Mouse (Mus musculus): Measurements from ENCODE around the gene Mst1r. TPM values are rescaled to one million over a fixed set of nuclear protein-coding genes. Genes with fewer than 3 reads are reported as not detected.

The Mst1r gene
- not detected in 2 replicates for total RNA-seq (2014; fragmentation: Nextera tagmentation)
- total RNA-seq (2017), result 0.26 and 6.3 TPM in 2 replicates

DNA sequence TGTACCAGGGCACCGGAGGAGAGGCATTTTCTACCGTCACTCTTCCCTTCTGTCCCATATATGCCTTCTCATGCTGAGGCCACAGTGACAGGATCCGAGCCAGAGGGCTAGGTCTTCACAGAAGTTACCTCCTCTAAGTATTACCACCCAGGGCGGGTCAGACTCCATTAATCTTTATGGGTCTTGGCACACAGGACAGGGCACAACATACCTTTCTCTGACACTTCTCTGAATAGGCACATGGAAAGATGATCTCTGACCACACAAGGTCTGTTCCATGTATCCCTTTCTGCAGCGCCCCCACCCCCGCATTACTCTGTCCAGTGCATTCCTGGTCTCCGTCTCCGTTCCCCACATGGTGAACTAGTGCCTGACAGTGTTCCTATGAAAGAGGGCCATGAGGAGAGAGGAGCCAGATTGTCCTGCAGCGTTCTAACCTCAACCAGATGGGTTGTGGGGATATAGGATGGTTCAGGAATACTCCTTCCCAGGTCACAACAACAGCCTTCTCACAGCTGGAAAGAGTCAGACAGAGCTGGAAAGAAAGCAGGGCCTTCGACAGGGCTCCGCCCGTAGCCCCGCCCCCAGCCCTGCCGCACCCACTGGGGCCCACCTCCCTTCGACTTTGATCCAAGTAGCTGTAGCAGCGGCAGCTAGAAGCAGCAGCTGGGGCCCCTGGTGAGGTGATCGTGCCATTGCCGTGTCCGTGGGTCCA lies at the start of gene Mst1r:
Gene Mst1r, plus strand, starts transcription at position 622 of the 715 bp plus-strand sequence.
- ATAC-seq (replicated peaks; ENCODE audit: poor library complexity, severe bottlenecking), result peak; percentile 36

GRCm38 (mm10) chr9:107858343-107858742 lies 48.3 kb upstream of the Mst1r start:
- no peak for ATAC-seq (replicated peaks; ENCODE audit: poor library complexity, severe bottlenecking)

GRCm38 (mm10) chr9:107864493-107864892 lies 42.2 kb upstream of the Mst1r start:
- ATAC-seq (replicated peaks; ENCODE audit: poor library complexity, severe bottlenecking), result no peak

GRCm38 (mm10) chr9:107866081-107866480 lies 40.6 kb upstream of the Mst1r start:
- ATAC-seq (replicated peaks; ENCODE audit: poor library complexity, severe bottlenecking), result no peak

DNA sequence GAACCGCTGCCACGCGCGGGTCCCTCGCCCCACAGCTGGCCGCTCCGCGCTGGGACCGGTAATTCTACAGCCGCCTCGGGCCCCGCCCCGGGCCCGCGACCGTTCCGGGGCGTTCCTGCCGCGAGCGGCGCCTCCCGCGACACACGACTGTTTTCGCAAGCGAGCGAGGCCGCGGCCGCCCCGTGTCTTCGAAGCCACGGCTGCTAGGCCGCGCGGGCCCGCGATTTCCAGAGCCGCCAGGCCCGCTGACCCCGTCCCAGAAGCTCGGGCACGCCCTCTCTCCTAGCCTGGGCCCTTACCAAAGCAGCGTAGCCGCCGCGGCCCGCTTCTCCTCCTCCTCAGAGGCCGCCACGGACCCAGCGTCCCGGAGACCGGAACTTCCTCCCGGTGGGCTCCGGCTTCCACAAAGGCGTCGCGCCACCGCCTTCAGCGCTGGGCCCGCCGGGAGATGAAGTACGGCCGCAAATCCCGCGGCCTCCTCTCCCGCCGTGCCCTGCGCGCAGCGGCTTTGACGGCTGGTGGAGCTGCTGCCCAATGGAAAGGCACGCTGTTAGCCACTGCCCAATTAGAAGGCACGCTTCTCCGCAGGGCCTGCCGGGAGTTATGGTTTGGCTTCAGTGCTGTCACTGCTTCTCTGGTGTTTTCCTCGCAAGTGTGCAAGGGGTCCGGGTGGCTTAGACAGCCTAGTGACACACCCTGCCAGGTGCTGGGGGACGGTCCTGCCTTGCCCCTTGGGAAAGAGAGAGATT lies 34.1 kb upstream of the Mst1r start:
- peak; percentile 96 for ATAC-seq (replicated peaks; ENCODE audit: poor library complexity, severe bottlenecking)

GRCm38 (mm10) chr9:107873137-107873536 lies 33.5 kb upstream of the Mst1r start, which contains the start of gene Rbm6:
Gene Rbm6, minus strand, starts transcription at chr9:107873237.
- no peak for ATAC-seq (replicated peaks; ENCODE audit: poor library complexity, severe bottlenecking)

DNA sequence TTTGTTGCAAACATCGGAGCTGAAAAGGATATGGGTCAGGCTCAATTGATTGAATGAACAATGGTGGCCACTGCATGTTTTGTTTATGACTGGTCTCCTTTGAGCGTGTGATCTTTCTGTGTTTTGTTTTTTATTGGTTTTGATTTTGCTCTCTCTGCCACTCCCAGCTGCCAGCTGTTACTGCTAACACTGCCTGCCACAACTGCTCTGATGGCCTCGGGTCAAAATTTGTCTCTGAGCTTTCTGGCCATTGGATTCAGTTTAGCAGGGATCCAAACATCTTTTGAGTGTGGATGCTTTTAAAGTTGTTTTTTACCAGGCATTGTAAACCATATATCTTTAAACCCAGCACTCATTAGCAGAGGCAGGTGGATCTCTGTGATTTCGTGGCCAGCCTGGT lies 26.3 kb upstream of the Mst1r start:
- ATAC-seq (replicated peaks; ENCODE audit: poor library complexity, severe bottlenecking), result no peak

- peak; percentile 96 for ATAC-seq (replicated peaks; ENCODE audit: poor library complexity, severe bottlenecking)
These were observed 18.8 kb upstream of the Mst1r start, which contains the start of gene Mon1a for GRCm38 (mm10) chr9:107887804-107888266. Gene Mon1a, plus strand, starts transcription at chr9:107888151.

- peak; percentile 65 for ATAC-seq (replicated peaks; ENCODE audit: poor library complexity, severe bottlenecking)
These were observed 18.3 kb upstream of the Mst1r start for GRCm38 (mm10) chr9:107888267-107888850.

DNA sequence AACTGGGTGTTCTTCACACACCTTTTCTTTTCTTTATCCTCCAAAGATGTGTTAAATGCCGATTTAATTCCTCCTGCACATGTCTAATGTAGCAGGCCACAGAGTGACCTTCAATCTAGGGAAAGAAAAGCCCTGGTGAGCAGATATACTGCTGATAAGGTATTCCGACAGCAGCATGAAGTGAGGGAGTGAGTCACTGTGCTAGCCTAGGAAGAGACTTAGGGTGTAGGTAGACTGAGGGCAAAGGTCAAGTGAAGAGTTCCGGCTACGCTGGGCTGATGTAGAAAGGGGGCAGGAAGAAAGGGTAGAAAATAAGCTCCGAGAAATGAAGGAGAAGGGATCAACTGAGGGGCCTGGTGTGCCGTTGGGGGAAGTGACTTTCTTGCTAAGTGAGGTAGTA lies 16.4 kb upstream of the Mst1r start:
- no peak for ATAC-seq (replicated peaks; ENCODE audit: poor library complexity, severe bottlenecking)

- no peak for ATAC-seq (replicated peaks; ENCODE audit: poor library complexity, severe bottlenecking)
These were observed 15.7 kb upstream of the Mst1r start for GRCm38 (mm10) chr9:107891023-107891422.

DNA sequence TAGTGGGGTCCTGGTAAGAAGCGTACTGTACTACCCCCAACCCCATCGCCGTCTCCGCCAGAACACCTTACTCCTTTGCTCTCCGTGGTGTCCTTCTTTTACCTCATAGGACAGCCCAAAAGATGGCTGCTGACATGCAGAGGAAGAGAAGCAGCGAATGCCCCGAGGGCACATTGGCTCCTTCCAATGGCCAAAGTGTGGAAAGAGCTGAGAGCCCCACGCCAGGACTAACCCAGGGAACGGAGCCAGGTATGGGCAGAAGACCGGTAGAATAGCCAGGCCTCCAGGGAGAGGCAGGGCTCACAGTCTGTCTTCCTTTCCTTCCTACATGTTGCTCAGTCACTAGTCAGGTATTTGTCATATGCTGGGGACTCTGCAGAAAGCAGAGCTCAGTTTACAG lies 8.1 kb upstream of the Mst1r start:
- no peak for ATAC-seq (replicated peaks; ENCODE audit: poor library complexity, severe bottlenecking)

GRCm38 (mm10) chr9:107899855-107900254 lies 6.8 kb upstream of the Mst1r start:
- ATAC-seq (replicated peaks; ENCODE audit: poor library complexity, severe bottlenecking), result no peak

DNA sequence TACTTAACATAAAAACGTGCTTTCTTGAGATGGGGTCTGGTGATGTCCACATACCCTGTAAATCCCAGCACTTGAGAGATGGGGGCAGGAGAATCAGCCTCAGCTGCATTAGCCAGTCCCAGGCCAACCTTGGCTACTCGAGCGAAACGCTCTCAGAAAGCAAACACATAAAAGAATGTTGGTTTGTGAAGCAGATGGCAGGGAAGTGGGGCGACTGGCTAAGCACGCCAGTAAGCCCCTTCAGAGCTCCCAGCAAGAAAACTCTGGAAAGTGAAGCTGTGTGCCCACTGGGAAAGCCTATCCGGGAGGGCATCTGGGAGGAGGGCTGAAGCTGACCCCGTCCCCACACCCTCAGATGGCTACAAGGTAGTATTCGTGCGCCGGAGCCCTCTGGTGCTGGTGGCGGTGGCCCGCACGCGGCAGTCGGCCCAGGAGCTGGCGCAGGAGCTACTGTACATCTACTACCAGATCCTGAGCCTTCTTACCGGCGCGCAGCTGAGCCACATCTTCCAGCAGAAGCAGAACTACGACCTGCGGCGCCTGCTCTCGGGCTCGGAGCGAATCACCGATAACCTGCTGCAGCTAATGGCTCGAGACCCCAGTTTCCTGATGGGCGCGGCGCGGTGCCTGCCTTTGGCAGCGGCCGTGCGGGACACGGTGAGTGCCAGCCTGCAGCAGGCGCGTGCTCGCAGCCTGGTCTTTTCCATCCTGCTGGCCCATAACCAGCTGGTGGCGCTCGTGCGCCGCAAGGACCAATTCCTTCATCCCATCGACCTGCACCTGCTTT lies 5.6 kb upstream of the Mst1r start:
- peak; percentile 61 for ATAC-seq (replicated peaks; ENCODE audit: poor library complexity, severe bottlenecking)

- no peak for ATAC-seq (replicated peaks; ENCODE audit: poor library complexity, severe bottlenecking)
These were observed 5.1 kb upstream of the Mst1r start for GRCm38 (mm10) chr9:107901627-107901914.

DNA sequence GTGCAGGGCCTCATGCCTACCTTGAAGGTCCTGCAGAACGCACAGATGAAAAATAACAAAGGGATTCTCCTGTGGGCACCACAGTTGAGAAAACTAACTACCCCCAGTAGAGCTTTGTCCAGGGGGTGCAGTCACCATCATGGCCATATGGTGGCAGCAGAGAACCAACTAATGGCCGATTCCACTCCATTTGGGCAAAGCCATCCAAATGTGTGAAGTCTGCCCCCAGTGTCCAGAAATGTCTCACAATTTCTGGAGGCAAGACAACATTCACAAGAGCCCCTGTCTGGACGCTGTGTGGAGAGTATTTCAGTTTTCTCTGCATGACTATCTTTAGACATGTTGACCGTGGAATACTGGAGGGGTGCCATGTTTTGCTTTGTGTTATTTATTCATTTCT lies 1.9 kb upstream of the Mst1r start:
- ATAC-seq (replicated peaks; ENCODE audit: poor library complexity, severe bottlenecking), result peak; percentile 74

- no peak for ATAC-seq (replicated peaks; ENCODE audit: poor library complexity, severe bottlenecking)
These were observed 511 bp downstream of the Mst1r start for GRCm38 (mm10) chr9:107906967-107907800.

GRCm38 (mm10) chr9:107907801-107908120 lies 1.1 kb downstream of the Mst1r start:
- ATAC-seq (replicated peaks; ENCODE audit: poor library complexity, severe bottlenecking), result no peak

DNA sequence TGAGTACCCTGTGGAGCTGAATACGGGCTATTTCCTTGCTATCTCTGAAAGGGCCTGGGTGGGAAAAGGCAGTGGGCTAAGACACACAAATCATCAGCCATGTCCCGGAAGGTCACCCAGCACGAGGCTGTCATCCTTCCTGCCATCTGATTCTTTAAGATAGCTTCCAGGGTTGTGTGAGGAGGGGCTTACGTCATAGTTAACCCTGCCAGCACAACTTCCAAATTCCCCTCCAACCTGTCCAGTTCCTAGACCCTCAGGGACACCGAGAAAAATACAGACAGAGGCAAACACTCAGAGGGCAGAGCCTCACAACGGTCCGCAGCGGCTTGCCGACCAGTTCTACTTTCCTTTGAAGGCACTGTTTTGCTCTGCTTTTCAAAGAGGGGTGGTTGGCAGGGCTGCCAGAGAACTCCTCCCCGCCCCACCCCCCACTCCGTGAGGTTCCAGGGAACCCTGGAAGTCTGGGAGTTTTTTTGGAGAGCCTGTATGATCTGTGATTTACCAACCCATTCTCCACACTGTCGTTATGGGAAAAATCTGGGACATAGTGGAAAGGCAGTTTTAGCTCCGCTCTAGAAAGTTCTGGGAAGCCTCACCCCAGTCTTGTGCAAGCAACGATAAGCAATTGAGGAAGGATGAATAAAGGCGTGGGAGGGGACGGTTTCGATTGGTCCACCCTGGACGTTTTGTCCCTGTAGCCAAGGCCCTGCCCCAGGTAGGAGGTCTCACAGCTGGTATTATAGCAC lies 1.9 kb downstream of the Mst1r start:
- peak; percentile 64 for ATAC-seq (replicated peaks; ENCODE audit: poor library complexity, severe bottlenecking)

Measured in granulocyte monocyte progenitor cell, adult 5-6 weeks (primary cell).